Mouse (Mus musculus) forebrain, embryonic 16.5 days (tissue): ENCODE results near the gene Fam3c. TPM values are rescaled to one million over a fixed set of nuclear protein-coding genes. Genes with fewer than 3 reads are reported as not detected.
A peak's percentile ranks its signal among the peaks of the same experiment; 100 is the strongest.

Source experiments
- ATAC-seq: fragments of 200-750 bp; cut with Nextera tagmentation; 2 replicates; pipeline ENCODE4 v1.8.0; 2017; ENCODE audit warnings: mild to moderate bottlenecking, moderate library complexity
- H3K27ac ChIP-seq: fragments of 300-500 bp; sonication (generic); 2 replicates; pipeline ENCODE4 v1.5.1; 2014; ENCODE audit warnings: low read length, control low read depth
- H3K27me3 ChIP-seq: fragments of 300-500 bp; sonication (generic); replicated peaks from 2 replicates; pipeline ENCODE4 v1.6.1; 2014; ENCODE audit warnings: low read length; ENCODE audit not compliant: control insufficient read depth, insufficient read depth
- H3K36me3 ChIP-seq: fragments of 300-500 bp; sonication (generic); 2 replicates; pipeline ENCODE4 v1.6.1; 2014; ENCODE audit not compliant: control insufficient read depth, insufficient read depth
- H3K4me1 ChIP-seq: fragments of 300-500 bp; sonication (generic); replicated peaks from 2 replicates; pipeline ENCODE4 v1.6.1; 2014; ENCODE audit warnings: low read length; ENCODE audit not compliant: control insufficient read depth, insufficient read depth
- H3K4me2 ChIP-seq: fragments of 300-500 bp; sonication (generic); 2 replicates; pipeline ENCODE4 v1.6.1; 2014; ENCODE audit warnings: mild to moderate bottlenecking, low read length, control low read depth
- H3K4me3 ChIP-seq: fragments of 300-500 bp; sonication (generic); replicated peaks from 2 replicates; pipeline ENCODE4 v1.5.1; 2014; ENCODE audit warnings: mild to moderate bottlenecking, low read length, control low read depth
- H3K9ac ChIP-seq: fragments of 300-500 bp; sonication (generic); replicated peaks from 2 replicates; pipeline ENCODE4 v1.6.1; 2014; ENCODE audit warnings: low read depth, low read length, control low read depth
- H3K9me3 ChIP-seq: fragments of 300-500 bp; sonication (generic); 2 replicates; pipeline ENCODE4 v1.6.1; 2016; ENCODE audit warnings: low read length; ENCODE audit not compliant: control insufficient read depth
- WGBS: fragments of 180-500 bp; shearing (Covaris S2); extraction: QIAGEN DNeasy Blood & Tissue Kit; methylation state at CpG from one replicate; pipeline ENCODE4 v1.1.7; 2014; 5-methylcytosine and 5-hydroxymethylcytosine counted together
- polyA plus RNA-seq: library from polyadenylated mRNA; unstranded; fragments of >200 nt; fragmentation: Nextera tagmentation; extraction: Ambion mirVana; gene quantifications from 2 replicates; pipeline ENCODE4 v1.2.1, GENCODE M21; 2015

Fam3c gene
- polyA plus RNA-seq, 1 experiment from 2014 or later: 69.0 TPM

DNA sequence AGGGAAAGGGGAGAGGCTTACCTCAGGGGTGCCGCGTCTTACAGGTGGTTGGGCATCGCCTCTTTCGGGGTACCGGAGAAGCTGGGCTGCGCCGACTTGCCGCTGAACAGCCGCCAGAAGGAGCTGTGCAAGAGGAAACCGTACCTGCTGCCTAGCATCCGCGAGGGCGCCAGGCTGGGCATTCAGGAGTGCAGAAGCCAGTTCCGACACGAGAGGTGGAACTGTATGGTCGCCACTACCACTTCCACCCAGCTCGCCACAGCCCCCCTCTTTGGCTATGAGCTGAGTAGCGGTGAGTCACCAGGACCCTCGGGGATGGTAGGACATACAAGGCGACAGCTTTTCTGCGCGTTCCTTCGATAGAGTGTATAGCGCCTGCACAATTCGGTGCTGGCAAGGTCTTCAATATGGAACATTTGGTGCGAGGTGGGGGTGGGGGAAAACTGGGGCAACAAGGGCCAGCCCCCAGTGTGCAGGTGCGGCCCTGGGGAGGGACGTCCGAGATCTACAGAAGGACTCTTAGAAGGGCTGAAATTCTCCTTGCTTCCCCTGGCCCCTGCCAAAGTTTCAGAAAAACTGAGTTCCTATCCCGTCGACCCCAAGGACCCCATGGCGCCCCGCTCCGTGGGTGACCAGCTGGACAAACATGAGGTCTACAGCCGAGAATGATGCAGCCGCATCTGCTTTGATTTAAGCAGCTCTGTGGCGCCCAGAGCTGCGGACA, 67.1 kb downstream of the Fam3c start:
- WGBS: under 1% methylated on average over 38 of the region's 38 CpGs
- Histone ChIP-seq H3K4me2 (peak overlapping the region; percentile 85), H3K9ac (peak overlapping the region; percentile 44), H3K4me1 (peaks cover 22% of the 10 kb centered on the region), H3K4me3 (peak overlapping the region; percentile 48), H3K27ac (no peak overlapping the region), H3K36me3 (no peaks in the 10 kb centered on the region), H3K27me3 (peaks cover 14% of the 10 kb centered on the region), H3K9me3 (no peaks in the 10 kb centered on the region)
- ATAC-seq: peak; percentile 78

- Histone ChIP-seq H3K36me3 (no peaks in the 10 kb centered on the region), H3K27ac (no peak within 1 kb of the TSS), H3K27me3 (peaks cover 13% of the 10 kb centered on the region), H3K4me1 (peaks cover 22% of the 10 kb centered on the region), H3K4me2 (peak within 1 kb of the TSS; percentile 85), H3K9ac (peak within 1 kb of the TSS; percentile 44), H3K9me3 (no peaks in the 10 kb centered on the region), H3K4me3 (peak within 1 kb of the TSS; percentile 48)
- 2% methylated on average over 20 of the region's 20 CpGs for WGBS
- peak; percentile 71 for ATAC-seq
Observed at GRCm38 (mm10) chr6:22288004-22288736, 67.9 kb downstream of the Fam3c start, which contains the start of gene Wnt16. TSS of gene Wnt16 (plus strand) at chr6:22288227.

- Histone ChIP-seq H3K9me3 (no peaks in the 10 kb centered on the region), H3K27me3 (no peaks in the 10 kb centered on the region), H3K4me1 (peaks cover 4% of the 10 kb centered on the region), H3K4me2 (no peak overlapping the region), H3K27ac (no peak overlapping the region), H3K9ac (no peak overlapping the region), H3K4me3 (no peak overlapping the region), H3K36me3 (no peaks in the 10 kb centered on the region)
- WGBS: 91% methylated on average over 4 of the region's 4 CpGs
- no peak for ATAC-seq
Observed at GRCm38 (mm10) chr6:22282405-22282804, 73.6 kb downstream of the Fam3c start.

DNA sequence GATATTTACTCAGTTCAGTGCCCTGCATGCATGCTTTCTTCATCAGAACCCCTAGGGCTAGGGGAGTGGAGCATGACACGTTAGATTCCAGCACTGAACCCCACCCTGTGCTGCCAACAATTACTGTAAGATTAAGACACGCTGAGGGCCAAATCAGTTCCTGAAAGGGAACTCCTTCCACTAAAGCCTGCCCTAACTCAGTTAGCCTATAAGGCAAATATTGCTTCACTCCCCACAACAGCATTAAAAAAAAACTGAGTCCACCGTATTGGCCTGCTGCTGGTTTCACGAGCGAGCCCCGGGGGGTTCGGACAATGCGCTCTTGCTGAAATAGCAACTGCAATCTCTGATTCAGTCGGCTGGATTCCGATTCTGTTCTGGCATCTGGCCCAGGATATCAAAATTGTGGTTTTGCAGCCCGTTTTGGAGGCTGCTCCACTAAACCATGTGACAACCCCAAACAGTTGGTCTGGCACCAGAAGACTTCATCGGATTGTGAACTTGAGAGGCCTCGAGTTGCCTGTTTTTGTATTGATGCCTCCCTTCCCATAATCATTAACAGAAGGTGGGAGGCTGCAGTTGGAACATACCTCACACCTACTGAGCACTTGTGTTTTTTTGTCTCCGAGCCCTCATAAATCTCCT, 75.7 kb downstream of the Fam3c start:
- H3K36me3 ChIP-seq: no peaks in the 10 kb centered on the region
- H3K4me1 ChIP-seq: peaks cover 4% of the 10 kb centered on the region
- H3K4me3 ChIP-seq: no peak overlapping the region
- no peak overlapping the region for H3K9ac ChIP-seq
- H3K9me3 ChIP-seq: no peaks in the 10 kb centered on the region
- H3K27me3 ChIP-seq: no peaks in the 10 kb centered on the region
- WGBS: 45% methylated on average over 14 of the region's 14 CpGs
- ATAC-seq: peak; percentile 65
- no peak overlapping the region for H3K4me2 ChIP-seq
- H3K27ac ChIP-seq: no peak overlapping the region

DNA sequence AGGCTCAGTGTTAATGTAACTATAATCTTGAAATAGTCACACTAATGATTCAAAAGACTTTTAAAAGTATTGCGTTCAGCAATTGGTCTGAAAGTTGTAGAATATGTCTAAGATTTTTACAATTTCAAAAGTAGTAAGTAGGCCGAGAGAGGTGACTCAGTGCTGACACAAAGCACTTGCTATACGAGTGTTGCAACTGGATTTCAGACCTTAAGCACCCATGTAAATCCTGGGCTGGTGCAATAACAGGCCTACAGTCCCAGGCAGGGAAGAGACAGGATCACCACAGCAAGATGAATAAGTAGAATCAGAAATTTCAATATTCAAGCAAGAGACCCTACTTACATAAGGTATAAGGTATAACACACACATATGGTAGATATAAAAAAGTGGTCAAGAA, 78.1 kb downstream of the Fam3c start:
- Histone ChIP-seq H3K27me3 (no peaks in the 10 kb centered on the region), H3K36me3 (no peaks in the 10 kb centered on the region), H3K4me2 (no peak overlapping the region), H3K9ac (no peak overlapping the region), H3K4me1 (peaks cover 4% of the 10 kb centered on the region), H3K4me3 (no peak overlapping the region), H3K9me3 (no peaks in the 10 kb centered on the region), H3K27ac (no peak overlapping the region)
- no peak for ATAC-seq
- WGBS: 91% methylated on average over 3 of the region's 3 CpGs

- no peaks in the 10 kb centered on the region for H3K4me1 ChIP-seq
- H3K9ac ChIP-seq: no peak overlapping the region
- 59% methylated on average over 8 of the region's 8 CpGs for WGBS
- H3K4me2 ChIP-seq: no peak overlapping the region
- no peak for ATAC-seq
- no peak overlapping the region for H3K27ac ChIP-seq
- H3K36me3 ChIP-seq: no peaks in the 10 kb centered on the region
- no peaks in the 10 kb centered on the region for H3K9me3 ChIP-seq
- no peaks in the 10 kb centered on the region for H3K27me3 ChIP-seq
- H3K4me3 ChIP-seq: no peak overlapping the region
Observed at GRCm38 (mm10) chr6:22269840-22270521, 86.1 kb downstream of the Fam3c start.

GRCm38 (mm10) chr6:22268677-22269076, 87.4 kb downstream of the Fam3c start:
- no peak overlapping the region for H3K4me3 ChIP-seq

GRCm38 (mm10) chr6:22267807-22268667, 88.0 kb downstream of the Fam3c start:
- H3K4me2 ChIP-seq: no peak overlapping the region
- no peaks in the 10 kb centered on the region for H3K27me3 ChIP-seq
- no peak for ATAC-seq
- H3K36me3 ChIP-seq: no peaks in the 10 kb centered on the region
- no peak overlapping the region for H3K4me3 ChIP-seq
- H3K9ac ChIP-seq: no peak overlapping the region
- H3K27ac ChIP-seq: no peak overlapping the region
- WGBS: 80% methylated on average over 5 of the region's 5 CpGs
- no peaks in the 10 kb centered on the region for H3K9me3 ChIP-seq
- H3K4me1 ChIP-seq: no peaks in the 10 kb centered on the region

More at GRCm38 (mm10) chr6:22268677-22269076, 87.4 kb downstream of the Fam3c start:
- Histone ChIP-seq H3K9ac (no peak overlapping the region), H3K4me1 (no peaks in the 10 kb centered on the region), H3K4me2 (no peak overlapping the region), H3K27me3 (no peaks in the 10 kb centered on the region), H3K27ac (no peak overlapping the region), H3K36me3 (no peaks in the 10 kb centered on the region), H3K9me3 (no peaks in the 10 kb centered on the region)
- ATAC-seq: no peak
